Mouse (Mus musculus) liver, embryonic 11.5 days (tissue): Measurements from ENCODE around the gene Gm5901. TPM values are rescaled to one million over a fixed set of nuclear protein-coding genes. Genes with fewer than 3 reads are reported as not detected.
A peak's percentile ranks its signal among the peaks of the same experiment; 100 is the strongest.
"Not testable (repeated sequence)": the region's sequence is repeated elsewhere in the genome, so short reads cannot be mapped to it uniquely, and the experiment has no call there.

ENCODE experiments used
- ATAC-seq: fragments of 200-750 bp; cut with Nextera tagmentation; replicated peaks from 2 replicates; pipeline ENCODE4 v1.8.0; 2017; ENCODE audit warnings: moderate number of reproducible peaks, mild to moderate bottlenecking, moderate TSS enrichment, moderate library complexity; ENCODE audit not compliant: low FRiP score
- DNase-seq: peaks from one replicate; pipeline ENCODE4 v3.0.0-alpha.2; 2017; ENCODE audit warnings: low spot score
- H3K27ac ChIP-seq: fragments of 300-500 bp; sonication (generic); 2 replicates; pipeline ENCODE4 v1.5.1; 2014; ENCODE audit warnings: mild to moderate bottlenecking, low read depth, low read length, control low read depth
- H3K27me3 ChIP-seq: fragments of 300-500 bp; sonication (generic); replicated peaks from 2 replicates; pipeline ENCODE4 v1.6.1; 2014; ENCODE audit warnings: low read length, mixed read lengths; ENCODE audit not compliant: control insufficient read depth, insufficient read depth
- H3K36me3 ChIP-seq: fragments of 300-500 bp; sonication (generic); 2 replicates; pipeline ENCODE4 v1.6.1; 2014; ENCODE audit warnings: mild to moderate bottlenecking, low read length, moderate library complexity, mixed read lengths; ENCODE audit not compliant: control insufficient read depth, insufficient read depth
- H3K4me1 ChIP-seq: fragments of 300-500 bp; sonication (generic); replicated peaks from 2 replicates; pipeline ENCODE4 v1.6.1; 2014; ENCODE audit warnings: low read length, mixed read lengths; ENCODE audit not compliant: control insufficient read depth, insufficient read depth
- H3K4me2 ChIP-seq: fragments of 300-500 bp; sonication (generic); 2 replicates; pipeline ENCODE4 v1.6.1; 2014; ENCODE audit warnings: mild to moderate bottlenecking, control low read depth, moderate library complexity
- H3K4me3 ChIP-seq: fragments of 300-500 bp; sonication (generic); 2 replicates; pipeline ENCODE4 v1.5.1; 2014; ENCODE audit warnings: low read depth, low read length, control low read depth
- H3K9ac ChIP-seq: fragments of 300-500 bp; sonication (generic); 2 replicates; pipeline ENCODE4 v1.6.1; 2014; ENCODE audit warnings: low read depth, low read length, control low read depth
- H3K9me3 ChIP-seq: fragments of 300-500 bp; sonication (generic); 2 replicates; pipeline ENCODE4 v1.6.1; 2016; ENCODE audit warnings: low read length, inconsistent platforms, mixed read lengths; ENCODE audit not compliant: control insufficient read depth
- WGBS: fragments of 180-500 bp; shearing (Covaris S2); extraction: QIAGEN DNeasy Blood & Tissue Kit; methylation state at CpG from one replicate; pipeline ENCODE4 v1.1.7; 2014; 5-methylcytosine and 5-hydroxymethylcytosine counted together
- polyA plus RNA-seq: library from polyadenylated mRNA; unstranded; fragments of >200 nt; fragmentation: Nextera tagmentation; extraction: Ambion mirVana; gene quantifications from 2 replicates; pipeline ENCODE4 v1.2.1, GENCODE M21; 2014

The Gm5901 gene
- not detected in 2 replicates for polyA plus RNA-seq

- H3K9me3 ChIP-seq = no peaks in the 10 kb centered on the region
- H3K4me2 ChIP-seq = no peak within 1 kb of the TSS
- H3K4me3 ChIP-seq = no peak within 1 kb of the TSS
- H3K9ac ChIP-seq = no peak within 1 kb of the TSS
- no peaks in the 10 kb centered on the region for H3K27me3 ChIP-seq
- H3K36me3 ChIP-seq = peaks cover 15% of the 10 kb centered on the region
- no peaks in the 10 kb centered on the region for H3K4me1 ChIP-seq
- no peak within 1 kb of the TSS for H3K27ac ChIP-seq
- WGBS = 76% methylated on average over 1 of the region's 1 CpGs
- DNase-seq (no peak), ATAC-seq (no peak)
These were observed at the start of gene Gm5901 for GRCm38 (mm10) chr7:105374866-105375265. TSS of gene Gm5901 (plus strand) at chr7:105375038.

- Histone ChIP-seq H3K27me3 (no peaks in the 10 kb centered on the region), H3K4me1 (no peaks in the 10 kb centered on the region), H3K9ac (no peak overlapping the region), H3K4me2 (no peak overlapping the region), H3K4me3 (no peak overlapping the region), H3K27ac (no peak overlapping the region), H3K36me3 (no peaks in the 10 kb centered on the region), H3K9me3 (no peaks in the 10 kb centered on the region)
- 65% methylated on average over 2 of the region's 2 CpGs for WGBS
- DNase-seq (no peak), ATAC-seq (no peak)
These were observed 49.5 kb upstream of the Gm5901 start for GRCm38 (mm10) chr7:105325302-105325701.

DNA sequence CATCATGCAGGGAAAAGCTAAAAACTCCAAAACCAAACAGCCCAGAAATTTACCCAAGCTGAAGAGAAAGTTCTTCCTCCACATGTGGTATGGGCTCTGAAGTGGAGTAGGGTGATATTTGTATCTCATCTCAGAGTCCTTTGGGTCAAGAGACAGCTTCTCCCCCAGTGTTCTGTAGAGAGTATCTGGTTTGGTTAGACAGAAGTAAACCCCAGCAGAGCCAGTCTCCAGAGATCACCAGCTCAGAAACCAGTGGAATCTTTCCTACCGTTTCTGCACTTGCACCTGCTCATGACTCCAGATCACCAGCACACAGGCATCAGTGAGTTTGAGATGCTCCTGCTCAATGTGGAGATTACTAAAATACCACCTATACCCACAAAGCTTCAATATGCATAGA, 40.8 kb upstream of the Gm5901 start, which contains the start of gene Olfr690:
Olfr690 (minus strand) TSS at position 101 of the 400 bp plus-strand sequence.
- Histone ChIP-seq H3K27me3 (no peaks in the 10 kb centered on the region), H3K4me3 (no peak within 1 kb of the TSS), H3K36me3 (no peaks in the 10 kb centered on the region), H3K27ac (no peak within 1 kb of the TSS), H3K4me1 (no peaks in the 10 kb centered on the region), H3K9ac (no peak within 1 kb of the TSS), H3K4me2 (no peak within 1 kb of the TSS), H3K9me3 (no peaks in the 10 kb centered on the region)
- ATAC-seq (no peak), DNase-seq (no peak)
- WGBS = 87% methylated on average over 1 of the region's 1 CpGs

GRCm38 (mm10) chr7:105342170-105342569, 32.7 kb upstream of the Gm5901 start, which contains the start of gene Olfr691:
TSS of gene Olfr691 (minus strand) at chr7:105342270.
- DNase-seq (no peak), ATAC-seq (no peak)
- Histone ChIP-seq H3K27ac (no peak within 1 kb of the TSS), H3K27me3 (no peaks in the 10 kb centered on the region), H3K9ac (no peak within 1 kb of the TSS), H3K9me3 (no peaks in the 10 kb centered on the region), H3K4me3 (no peak within 1 kb of the TSS), H3K4me2 (no peak within 1 kb of the TSS), H3K36me3 (no peaks in the 10 kb centered on the region), H3K4me1 (no peaks in the 10 kb centered on the region)
- WGBS = 26% methylated on average over 1 of the region's 1 CpGs

GRCm38 (mm10) chr7:105342752-105343151, 32.1 kb upstream of the Gm5901 start:
- H3K4me1 ChIP-seq = no peaks in the 10 kb centered on the region
- WGBS = 79% methylated on average over 2 of the region's 2 CpGs
- no peak for ATAC-seq

DNA sequence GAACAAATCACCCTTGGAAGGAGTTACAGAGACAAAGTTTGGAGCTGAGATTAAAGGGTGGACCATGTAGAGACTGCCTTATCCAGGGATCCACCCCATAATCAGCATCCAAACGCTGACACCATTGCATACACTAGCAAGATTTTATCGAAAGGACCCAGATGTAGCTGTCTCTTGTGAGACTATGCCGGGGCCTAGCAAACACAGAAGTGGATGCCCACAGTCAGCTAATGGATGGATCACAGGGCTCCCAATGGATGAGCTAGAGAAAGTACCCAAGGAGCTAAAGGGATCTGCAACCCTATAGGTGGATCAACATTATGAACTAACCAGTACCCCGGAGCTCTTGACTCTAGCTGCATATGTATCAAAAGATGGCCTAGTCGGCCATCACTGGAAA, 18.8 kb upstream of the Gm5901 start:
- H3K4me2 ChIP-seq, H3K27me3 ChIP-seq, H3K9me3 ChIP-seq, H3K36me3 ChIP-seq, H3K27ac ChIP-seq, ATAC-seq, H3K4me3 ChIP-seq, H3K4me1 ChIP-seq, DNase-seq, H3K9ac ChIP-seq: not testable (repeated sequence)
- no CpG with 5 or more reads among the region's 5 CpGs for WGBS

More at GRCm38 (mm10) chr7:105342752-105343151, 32.1 kb upstream of the Gm5901 start:
- no peak overlapping the region for H3K9ac ChIP-seq
- DNase-seq = no peak
- no peak overlapping the region for H3K4me2 ChIP-seq
- no peaks in the 10 kb centered on the region for H3K36me3 ChIP-seq
- H3K9me3 ChIP-seq = no peaks in the 10 kb centered on the region
- no peak overlapping the region for H3K27ac ChIP-seq
- H3K4me3 ChIP-seq = no peak overlapping the region
- H3K27me3 ChIP-seq = no peaks in the 10 kb centered on the region

- not testable (repeated sequence) for H3K27ac ChIP-seq, H3K36me3 ChIP-seq, DNase-seq, H3K27me3 ChIP-seq, H3K4me1 ChIP-seq, H3K4me2 ChIP-seq, H3K4me3 ChIP-seq, H3K9ac ChIP-seq, H3K9me3 ChIP-seq
- WGBS = 88% methylated on average over 1 of the region's 2 CpGs
- peak; percentile 87; the same call in 1 of the 2 replicates for ATAC-seq
These were observed 18.4 kb upstream of the Gm5901 start for GRCm38 (mm10) chr7:105356487-105356886.

- Histone ChIP-seq H3K36me3 (no peaks in the 10 kb centered on the region), H3K4me3 (no peak overlapping the region), H3K4me2 (no peak overlapping the region), H3K27ac (no peak overlapping the region), H3K27me3 (no peaks in the 10 kb centered on the region), H3K4me1 (no peaks in the 10 kb centered on the region), H3K9ac (no peak overlapping the region), H3K9me3 (no peaks in the 10 kb centered on the region)
- ATAC-seq (no peak), DNase-seq (no peak)
- WGBS = 84% methylated on average over 2 of the region's 2 CpGs
These were observed 13.1 kb upstream of the Gm5901 start for GRCm38 (mm10) chr7:105361713-105362112.

DNA sequence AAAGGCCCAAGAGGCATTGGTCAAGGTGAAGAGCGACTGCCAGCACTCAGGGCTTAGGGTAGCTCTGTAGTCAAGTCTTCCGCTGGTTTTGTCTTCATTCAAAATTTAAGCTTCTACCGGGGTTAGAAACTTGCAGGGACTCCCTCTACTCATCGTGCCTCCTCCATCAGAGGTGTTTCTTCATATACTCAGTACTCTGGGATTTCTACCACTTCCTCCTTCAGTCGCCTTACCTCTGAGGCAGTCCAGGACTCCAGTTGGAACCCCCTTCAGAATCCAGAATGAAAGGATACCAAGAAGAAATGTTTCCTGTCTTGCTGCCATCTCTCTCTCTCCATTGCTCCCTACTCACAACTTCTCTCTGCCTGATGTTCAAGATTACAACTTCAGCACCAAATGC, 7.6 kb upstream of the Gm5901 start:
- Histone ChIP-seq H3K4me2 (no peak overlapping the region), H3K27ac (no peak overlapping the region), H3K9ac (no peak overlapping the region), H3K4me1 (no peaks in the 10 kb centered on the region), H3K9me3 (no peaks in the 10 kb centered on the region), H3K36me3 (no peaks in the 10 kb centered on the region), H3K4me3 (no peak overlapping the region), H3K27me3 (no peaks in the 10 kb centered on the region)
- no peak for DNase-seq
- WGBS = 78% methylated on average over 5 of the region's 5 CpGs
- no peak for ATAC-seq
